Mouse (Mus musculus) thymus, adult 2 months (tissue): Measurements from ENCODE around the gene Tspyl3.

Source experiments
- CTCF ChIP-seq: fragments of 200-500 bp; IDR thresholded peaks from 2 replicates; pipeline ENCODE4 v1.5.1; 2012; ENCODE audit warnings: mild to moderate bottlenecking, control low read depth, low read length, moderate library complexity, borderline replicate concordance; ENCODE audit not compliant: control insufficient read depth, poor library complexity, insufficient read depth; ENCODE audit errors: extremely low read depth
- POLR2A ChIP-seq: fragments of 200-500 bp; IDR thresholded peaks from 2 replicates; pipeline ENCODE4 v1.6.1; 2012; ENCODE audit warnings: mild to moderate bottlenecking, low read length, control low read depth, moderate library complexity; ENCODE audit not compliant: control insufficient read depth, poor library complexity, insufficient read depth; ENCODE audit errors: extremely low read depth

GRCm38 (mm10) chr2:153228523-153228922 is 3.3 kb upstream of the Tspyl3 start:
- no peak for TF ChIP-seq POLR2A
- no peak for TF ChIP-seq CTCF
